Mouse (Mus musculus): ENCODE results near the gene Soat1.

GRCm38 (mm10) chr1:156521796-156522517 lies 47.8 kb upstream of the Soat1 start:
- no peak for TF ChIP-seq CTCF (IDR thresholded peaks at IDR 0.05; ENCODE audit: extremely low read depth, insufficient read depth, insufficient read length, insufficient replicate concordance)
- TF ChIP-seq POLR2A (IDR thresholded peaks at IDR 0.05; ENCODE audit: low read depth, low read length), result no peak

All from spleen, adult 2 months (tissue).